Mouse (Mus musculus): ENCODE measurements around the gene Cav1.

Gene Cav1

DNA sequence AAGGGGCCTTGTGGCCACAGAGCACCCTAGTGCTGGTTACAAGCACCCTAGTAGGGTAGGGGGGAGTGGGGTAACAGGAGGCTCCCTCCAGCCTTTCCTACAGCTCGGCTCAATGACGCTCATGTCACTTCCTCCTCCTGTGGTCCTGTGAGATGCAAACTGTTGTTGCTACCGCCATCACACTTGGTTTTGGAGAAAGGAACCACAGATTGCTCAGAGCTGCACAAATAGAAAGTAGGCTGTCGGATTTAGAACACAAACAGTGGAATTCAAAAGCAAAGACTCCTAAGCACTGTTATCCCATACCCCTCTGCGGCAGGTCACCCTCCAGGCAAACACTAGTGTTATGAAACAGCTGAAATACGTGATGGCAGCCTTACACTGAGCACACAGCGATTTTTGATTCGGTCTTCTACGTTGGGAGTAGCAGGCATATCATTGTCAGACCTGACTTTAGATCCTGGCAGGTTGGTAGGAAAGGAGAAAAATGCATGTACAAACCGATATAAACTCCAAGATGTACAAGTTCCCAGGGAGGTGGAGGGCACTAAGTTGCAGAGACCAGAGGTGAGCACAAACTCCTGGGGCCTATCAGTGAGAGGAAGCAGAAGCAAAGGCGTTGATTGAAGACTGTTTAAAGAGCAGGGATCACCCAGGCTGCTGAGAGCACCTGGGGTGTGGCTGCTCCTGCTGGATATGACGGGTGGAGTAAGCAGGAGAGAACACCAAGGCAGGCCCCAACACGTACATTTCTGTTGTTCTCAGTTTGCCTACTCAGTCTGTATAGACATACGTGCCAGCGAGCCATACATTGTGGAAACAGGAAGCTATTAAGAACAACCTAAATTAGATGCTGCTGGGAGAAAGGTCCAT lies 10.4 kb downstream of the Cav1 start:
- in situ Hi-C loops (cut with MboI; ENCODE audit: low sequenced_read_pairs): no loop called here

DNA sequence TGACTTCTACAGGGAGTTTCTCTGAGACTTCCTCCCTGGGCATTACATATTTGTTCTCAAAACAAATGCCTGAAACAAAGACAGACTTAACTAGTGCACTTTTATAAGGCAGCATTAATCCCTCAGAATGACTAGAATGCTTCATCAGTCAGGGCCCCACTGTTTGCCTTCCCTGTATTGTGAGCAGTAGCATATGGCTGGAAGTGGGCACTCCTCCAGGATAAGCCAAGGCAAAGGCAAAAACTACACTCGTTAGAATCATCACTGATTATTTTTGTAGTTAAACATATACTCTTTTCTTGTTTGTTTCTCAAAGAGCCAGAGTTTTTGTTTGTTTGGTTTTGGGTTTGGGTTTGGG lies 11.0 kb downstream of the Cav1 start:
- in situ Hi-C loops (cut with MboI; ENCODE audit: low sequenced_read_pairs): no loop called here

DNA sequence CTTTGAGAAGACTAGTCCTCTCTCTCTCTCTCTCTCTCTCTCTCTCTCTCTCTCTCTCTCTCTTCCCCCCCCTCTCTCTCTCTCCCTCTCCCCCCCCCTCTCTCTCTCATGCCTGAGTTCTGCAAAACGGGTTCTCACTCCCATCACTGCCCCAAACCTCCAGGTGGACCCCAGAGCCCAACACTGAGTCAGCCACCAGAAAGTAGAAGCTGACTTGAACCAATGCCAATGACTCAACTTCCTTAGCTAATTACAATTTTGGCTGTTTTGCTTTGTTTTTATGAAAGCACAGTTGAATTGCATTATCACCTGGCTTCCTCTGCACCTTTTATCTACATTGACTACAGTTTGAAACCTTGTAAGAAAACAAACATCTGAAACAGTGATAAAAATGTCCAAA lies 11.8 kb downstream of the Cav1 start:
- in situ Hi-C loops (cut with MboI; ENCODE audit: low sequenced_read_pairs): no loop called here

DNA sequence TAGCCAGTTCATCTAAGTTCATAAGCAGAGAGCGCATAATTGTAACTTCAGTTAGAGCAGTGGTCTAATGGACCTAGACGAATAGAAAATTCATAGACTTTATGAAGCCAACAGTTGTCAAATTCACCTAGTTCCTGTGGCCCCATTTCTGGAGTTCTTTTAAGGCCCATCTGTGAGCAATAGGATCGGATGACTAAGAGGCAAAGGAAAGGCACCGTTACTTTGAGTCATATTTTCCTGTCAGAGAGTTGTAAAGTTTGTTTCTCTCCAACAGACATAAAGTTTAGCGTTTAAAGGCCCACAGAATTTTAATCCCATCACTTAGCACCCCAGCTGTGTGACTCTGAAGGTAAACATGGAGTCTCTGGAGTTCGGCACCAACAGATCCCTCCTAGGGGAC lies 15.8 kb downstream of the Cav1 start:
- in situ Hi-C loops (cut with MboI; ENCODE audit: low sequenced_read_pairs): no loop called here

DNA sequence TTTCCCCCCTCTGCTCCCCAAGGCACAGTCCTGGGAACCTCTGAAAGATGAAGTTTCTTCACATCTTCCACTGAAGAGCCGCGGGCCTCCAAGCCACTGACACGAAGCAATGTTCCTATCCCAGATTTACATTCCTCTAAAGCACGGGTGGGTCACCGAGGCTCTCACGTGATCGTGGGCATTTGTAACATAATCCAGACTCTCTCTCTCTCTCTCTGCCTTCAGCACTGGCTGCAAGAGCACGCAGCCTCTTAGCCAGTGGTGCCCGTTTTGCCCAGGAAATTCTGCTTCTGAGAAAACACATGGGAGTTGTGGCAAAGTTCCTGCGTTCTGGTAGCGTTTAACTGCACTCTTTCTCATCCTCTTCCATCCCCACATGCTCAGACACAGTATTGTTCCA lies 21.1 kb downstream of the Cav1 start:
- in situ Hi-C loops (cut with MboI; ENCODE audit: low sequenced_read_pairs): no loop called here

DNA sequence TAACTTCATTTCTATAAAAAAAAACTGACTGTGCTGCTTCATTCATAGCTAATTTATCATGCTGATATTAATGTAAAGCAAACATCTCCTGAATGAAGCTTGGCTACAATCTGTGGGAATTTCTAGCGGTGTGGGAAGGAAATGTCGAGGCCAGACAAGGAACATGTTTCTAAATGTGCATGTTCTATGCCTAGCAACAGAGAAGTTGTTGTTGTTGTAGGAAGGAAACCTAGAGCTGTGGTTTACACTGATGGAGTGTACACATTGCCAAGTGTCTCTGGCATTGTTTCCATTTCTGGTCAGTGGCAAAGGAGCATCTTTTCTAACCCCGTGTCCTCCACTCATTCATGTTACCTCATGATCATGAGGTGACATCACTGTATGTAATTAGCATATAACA lies 23.7 kb downstream of the Cav1 start:
- in situ Hi-C loops (cut with MboI; ENCODE audit: low sequenced_read_pairs): no loop called here

DNA sequence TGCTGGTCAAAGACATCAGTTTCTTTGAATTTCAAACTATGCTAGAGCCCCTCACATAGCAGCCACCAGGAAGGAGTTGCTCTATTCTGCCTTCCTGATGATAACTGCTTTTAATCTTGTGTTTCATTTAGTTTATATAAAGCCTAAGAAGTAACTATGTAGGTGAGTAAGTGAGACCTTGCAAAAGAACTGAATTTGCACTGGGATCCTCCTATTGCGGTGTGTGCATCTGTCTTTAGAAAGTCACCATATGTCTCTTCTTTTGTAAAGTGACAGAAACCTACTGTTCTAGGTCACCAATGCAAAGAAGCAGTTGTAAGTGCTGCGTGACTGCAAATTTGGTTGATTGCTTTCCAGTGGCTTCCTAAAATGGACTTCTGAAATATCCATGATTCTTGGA lies 31.6 kb downstream of the Cav1 start:
- in situ Hi-C loops (cut with MboI; ENCODE audit: low sequenced_read_pairs): no loop called here

DNA sequence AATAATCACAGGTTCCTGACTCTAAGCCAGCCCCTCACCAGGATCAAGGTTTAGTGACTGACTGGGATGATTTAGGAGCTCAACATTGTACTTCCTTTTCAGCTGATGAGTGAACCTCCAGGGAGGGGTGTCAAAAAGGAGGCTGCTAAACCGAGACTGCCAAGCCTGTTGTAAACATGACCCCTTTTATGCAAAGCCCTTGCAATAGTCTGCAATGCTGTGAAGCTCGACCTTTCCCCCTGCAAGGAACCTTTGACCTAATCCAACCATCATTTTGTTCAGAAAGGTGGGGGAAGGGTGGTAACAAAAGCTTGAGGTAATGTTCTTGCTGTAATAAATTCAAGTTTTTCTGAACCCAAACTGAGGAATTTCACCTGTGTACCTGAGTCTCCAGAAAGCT lies 34.3 kb downstream of the Cav1 start:
- in situ Hi-C loops (cut with MboI; ENCODE audit: low sequenced_read_pairs): no loop called here

DNA sequence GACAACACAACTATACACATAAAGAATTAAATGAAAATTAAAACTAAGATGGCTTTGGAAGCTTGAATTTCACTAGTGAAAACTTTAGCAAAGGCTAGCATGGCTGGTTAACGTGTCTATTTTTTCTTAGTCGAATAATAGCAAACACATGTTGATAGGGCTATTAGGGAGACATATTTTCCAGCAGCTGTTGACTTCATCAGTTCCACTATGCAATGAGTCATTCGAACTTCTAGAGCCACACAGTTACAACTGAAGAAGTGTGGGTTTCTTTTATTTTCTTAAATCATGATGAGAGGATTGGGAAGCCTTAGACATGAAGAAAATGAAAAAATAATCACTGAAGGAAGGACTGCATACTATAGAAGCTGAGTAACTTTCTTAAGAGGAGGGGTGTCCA lies 41.9 kb downstream of the Cav1 start:
- in situ Hi-C loops (cut with MboI; ENCODE audit: low sequenced_read_pairs): no loop called here

DNA sequence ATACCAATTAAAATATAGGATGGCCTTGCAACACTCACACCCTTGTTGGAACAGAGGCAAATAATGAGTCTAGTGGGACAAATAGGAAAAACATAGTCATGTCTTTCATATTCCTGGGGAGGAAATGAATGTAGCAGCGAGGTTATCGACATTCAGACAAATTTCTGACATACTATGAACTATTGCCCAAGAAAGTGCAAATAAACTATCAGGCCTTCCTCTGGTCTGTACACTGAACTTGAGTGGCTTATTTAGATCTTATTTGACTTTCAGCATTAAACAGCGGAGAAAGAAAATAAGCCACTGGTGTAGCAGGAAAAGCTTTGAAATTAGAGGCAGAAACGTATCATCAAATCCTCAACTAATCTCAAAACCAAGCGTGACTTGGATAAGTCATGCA lies 44.7 kb downstream of the Cav1 start:
- in situ Hi-C loops (cut with MboI; ENCODE audit: low sequenced_read_pairs): loop anchor here (10.0 to 25.0 kb wide), 3 partner anchors 246 to 486 kb away; no protein-coding TSS in a partner anchor

DNA sequence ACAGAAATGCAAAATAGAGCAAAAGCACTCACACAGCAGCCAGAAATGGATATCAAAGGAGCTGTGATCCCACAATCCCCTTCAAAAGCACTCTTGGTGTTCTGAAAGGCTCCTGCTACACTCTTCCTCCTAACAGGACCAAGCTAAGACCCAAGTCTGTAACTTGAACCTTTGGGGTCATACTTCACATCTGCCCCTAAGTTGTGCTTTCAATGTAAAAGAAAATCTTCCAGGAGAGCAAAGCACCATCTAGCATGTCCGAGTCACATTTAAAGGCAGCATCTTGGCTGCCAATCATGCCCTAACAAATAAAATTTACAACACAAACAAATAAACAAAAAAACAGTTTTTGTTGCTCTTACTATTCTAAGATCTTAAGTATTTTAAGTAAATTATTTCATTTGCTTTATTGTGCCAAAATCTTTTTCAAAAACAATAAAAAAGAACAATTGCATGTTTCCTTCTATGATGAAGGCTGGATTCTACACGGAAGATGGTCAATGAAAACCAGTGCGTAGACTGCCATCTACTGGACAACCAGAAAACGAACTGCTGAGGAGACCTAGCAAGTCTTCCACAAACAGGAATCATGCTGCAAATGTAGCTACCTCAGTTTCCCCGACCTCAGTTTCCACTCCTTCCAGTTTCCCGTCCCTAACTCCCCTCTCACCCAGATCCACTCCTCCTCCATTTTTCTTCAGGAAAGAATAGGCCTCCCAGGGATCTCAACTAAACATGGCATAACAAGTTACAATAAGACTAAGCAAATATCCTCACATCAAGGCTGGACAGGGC lies 53.0 kb downstream of the Cav1 start:
- in situ Hi-C loops (cut with MboI; ENCODE audit: low sequenced_read_pairs): loop anchor here (10.0 to 25.0 kb wide), 3 partner anchors 254 to 478 kb away; no protein-coding TSS in a partner anchor

DNA sequence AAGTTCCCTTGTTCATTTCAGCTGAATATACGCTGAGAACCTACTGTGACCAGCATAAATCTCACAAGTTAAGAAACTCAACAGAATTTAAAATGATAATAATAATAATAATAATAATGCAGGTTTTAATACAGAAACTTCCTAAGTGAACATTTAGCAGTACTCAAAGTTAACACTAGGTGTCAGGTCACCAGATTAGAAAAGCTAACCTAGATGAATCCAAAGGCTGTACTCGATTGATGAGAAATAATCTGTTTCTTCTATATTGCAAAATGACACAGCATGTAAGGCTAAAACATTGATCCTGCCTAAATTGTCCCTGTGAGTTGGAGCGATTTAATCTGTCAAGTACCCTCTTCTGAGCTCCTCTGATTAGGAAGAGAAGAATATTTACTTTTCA lies 56.6 kb downstream of the Cav1 start:
- in situ Hi-C loops (cut with MboI; ENCODE audit: low sequenced_read_pairs): loop anchor here (5.0 to 25.0 kb wide), 2 partner anchors 225 to 475 kb away; no protein-coding TSS in a partner anchor

DNA sequence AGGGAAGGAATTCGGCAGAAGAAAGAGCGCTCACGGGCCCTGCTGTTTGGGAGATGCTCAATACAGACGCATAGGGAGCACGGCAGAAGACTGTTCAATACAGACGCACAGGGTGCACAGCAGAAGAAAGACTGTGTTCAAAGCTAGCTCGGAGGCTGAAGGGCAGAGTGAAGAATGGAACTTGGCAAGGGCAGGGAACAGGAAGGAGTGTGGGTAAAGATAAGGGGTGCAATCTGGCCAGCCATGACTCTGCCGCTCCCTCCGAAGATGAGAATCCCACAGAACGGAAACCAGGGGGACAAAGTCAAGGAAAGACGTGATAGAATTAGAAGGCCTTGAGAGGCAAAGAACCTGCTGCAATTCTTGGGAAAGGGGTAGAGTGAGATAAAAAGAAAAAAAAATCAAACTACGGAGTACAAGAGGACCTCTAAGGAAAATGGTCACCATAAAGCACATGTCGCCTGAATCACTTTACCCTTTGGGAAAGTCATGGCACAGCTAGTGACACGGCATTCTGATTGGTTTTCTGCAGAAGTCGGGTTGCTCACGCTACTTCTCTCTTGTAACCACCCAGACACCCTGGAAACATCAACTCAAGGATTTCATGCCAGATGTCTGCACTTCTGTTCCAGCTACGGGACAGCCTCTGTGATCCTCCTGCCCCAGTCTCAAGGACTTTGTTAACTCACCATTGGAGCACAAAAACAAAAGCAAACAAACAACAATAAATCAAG lies 57.5 kb downstream of the Cav1 start:
- in situ Hi-C loops (cut with MboI; ENCODE audit: low sequenced_read_pairs): loop anchor here (5.0 to 25.0 kb wide), 2 partner anchors 224 to 474 kb away; no protein-coding TSS in a partner anchor

DNA sequence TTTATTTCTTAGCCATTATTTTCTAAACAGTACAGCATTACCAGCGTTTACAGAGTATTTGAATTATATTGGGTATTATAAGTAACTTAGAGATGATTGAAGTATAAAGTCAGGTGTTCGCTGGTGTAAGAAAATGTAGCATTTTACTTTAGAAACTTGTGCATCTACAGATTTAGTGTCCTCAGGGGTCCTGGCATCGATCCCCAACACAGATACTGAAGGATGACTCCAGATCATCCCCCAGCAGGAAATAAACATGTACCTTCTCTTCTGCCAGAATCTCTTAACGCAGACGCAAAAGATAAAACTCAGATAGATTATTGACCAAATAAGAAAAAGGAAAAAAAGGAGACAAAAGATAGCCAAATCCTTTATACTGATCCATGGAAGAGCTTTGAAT lies 68.2 kb downstream of the Cav1 start:
- in situ Hi-C loops (cut with MboI; ENCODE audit: low sequenced_read_pairs): loop anchor here (25.0 kb wide), 1 partner anchor 463 kb away; no protein-coding TSS in a partner anchor

DNA sequence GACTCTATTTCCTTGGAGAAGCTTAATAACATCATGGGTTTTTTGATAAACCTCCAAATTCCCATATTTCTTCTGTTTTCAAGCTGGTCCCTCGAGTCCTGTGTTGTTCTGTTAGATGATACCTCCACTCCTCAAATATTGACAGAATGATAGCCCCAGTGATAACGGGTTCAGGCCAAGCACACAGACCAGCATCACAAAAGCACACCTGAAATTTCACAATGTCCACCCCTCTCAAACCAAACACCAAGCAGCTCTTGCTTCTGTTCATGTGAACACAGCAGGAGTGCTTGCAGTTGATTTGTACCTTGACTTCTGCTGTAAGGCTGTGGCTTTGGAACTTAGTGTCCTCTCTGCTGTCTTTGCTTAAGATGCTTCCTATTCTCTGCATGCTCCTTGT lies 71.2 kb downstream of the Cav1 start:
- in situ Hi-C loops (cut with MboI; ENCODE audit: low sequenced_read_pairs): no loop called here

DNA sequence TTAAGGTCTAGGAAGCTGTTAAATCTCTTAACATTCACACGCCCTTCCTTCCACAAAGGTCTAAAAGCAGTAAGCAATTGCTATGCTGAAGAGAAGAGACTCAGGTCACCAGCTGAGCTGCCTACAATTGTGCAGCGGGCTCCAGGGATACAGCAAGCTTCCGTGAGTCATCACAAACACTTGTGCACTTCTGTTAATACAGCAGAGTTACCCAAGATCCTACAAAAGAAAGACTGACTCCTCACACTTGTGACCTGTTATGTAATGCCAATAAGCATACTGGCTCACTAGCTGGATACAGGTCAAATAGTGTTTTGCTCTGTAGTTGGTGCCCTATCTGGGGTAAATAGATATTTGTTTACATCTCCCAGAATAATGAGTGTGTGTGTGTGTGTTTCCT lies 74.0 kb downstream of the Cav1 start:
- in situ Hi-C loops (cut with MboI; ENCODE audit: low sequenced_read_pairs): no loop called here

DNA sequence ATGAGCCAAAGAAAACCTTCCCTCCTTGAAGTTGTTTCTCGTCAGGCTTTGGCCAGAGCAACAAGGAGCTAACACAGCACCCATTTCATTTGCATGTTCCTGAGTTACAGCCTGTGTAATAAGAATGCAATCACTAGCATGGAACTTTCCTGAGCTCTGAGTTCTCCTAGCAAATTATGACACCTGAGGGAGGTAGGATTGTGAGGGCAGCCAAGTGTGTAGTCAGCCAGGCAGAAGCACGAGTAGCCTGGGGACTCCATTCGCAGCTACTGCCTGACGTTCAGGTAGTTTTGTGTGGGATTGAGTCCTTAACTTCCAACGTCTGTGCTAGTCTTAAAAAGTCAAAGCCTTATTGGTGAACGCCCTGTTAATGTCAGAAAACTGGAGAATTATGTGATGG lies 75.6 kb downstream of the Cav1 start:
- in situ Hi-C loops (cut with MboI; ENCODE audit: low sequenced_read_pairs): no loop called here

DNA sequence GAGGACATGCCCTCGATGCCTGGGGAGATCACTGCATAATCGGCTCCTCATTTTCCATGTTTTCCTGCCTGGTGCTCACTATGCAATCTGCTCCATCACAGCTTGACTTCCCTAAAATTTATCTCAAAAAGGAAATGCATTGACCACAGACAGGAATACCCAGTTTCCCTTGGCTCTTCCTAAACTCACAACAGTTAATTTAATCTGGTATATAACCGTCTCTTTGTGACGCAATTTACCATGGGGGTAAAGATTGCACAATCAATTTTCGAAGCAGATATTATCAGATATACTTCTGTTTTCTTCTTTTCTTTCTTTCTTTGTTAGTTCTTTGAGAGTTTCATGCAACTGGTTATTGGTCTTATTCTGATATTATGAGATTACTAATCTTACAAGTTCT lies 79.4 kb downstream of the Cav1 start:
- in situ Hi-C loops (cut with MboI; ENCODE audit: low sequenced_read_pairs): no loop called here

DNA sequence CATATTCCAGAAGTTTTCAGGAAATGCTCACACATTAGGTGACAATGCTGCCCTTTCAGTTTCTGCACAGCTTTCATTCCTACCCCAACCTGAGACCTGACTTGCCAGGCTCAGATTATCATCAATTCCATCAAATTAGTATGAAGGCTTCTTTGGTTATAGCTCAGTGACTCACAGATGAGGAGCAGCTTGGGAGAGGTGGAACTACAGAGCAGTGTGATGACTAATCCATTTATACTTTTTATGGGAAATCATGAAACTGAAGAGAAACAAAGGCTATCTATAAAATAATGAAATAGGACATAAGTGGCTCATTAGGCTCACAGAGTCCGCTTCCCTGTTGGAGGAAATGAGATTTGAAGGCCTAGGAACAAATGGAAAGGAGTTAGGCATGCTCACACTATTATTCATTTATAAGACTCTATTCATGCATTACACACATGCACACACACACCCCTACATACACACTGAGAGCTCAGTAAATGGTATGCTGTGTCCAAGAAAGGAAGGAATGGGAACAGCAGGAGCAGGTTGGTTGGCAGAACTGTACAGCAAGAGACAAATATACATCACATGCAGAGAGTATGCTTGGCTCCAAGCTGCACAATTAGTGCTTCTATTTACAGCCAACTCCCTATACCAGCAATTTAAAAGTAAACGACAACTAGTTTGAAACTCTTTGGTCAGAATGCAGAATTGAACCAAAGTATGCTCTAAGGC lies 82.0 kb downstream of the Cav1 start:
- in situ Hi-C loops (cut with MboI; ENCODE audit: low sequenced_read_pairs): no loop called here
